Mouse (Mus musculus): ENCODE data around the gene Ccdc97.
A peak's percentile ranks its signal among the peaks of the same experiment; 100 is the strongest.

Gene Ccdc97

GRCm38 (mm10) chr7:25688810-25689586 is 29.9 kb downstream of the Ccdc97 start:
- DNase-seq (ENCODE audit: low read depth, low spot score) = no peak

- no peak for DNase-seq (ENCODE audit: low read depth, low spot score)
Observed at GRCm38 (mm10) chr7:25687811-25688401, 31.0 kb downstream of the Ccdc97 start.

GRCm38 (mm10) chr7:25686680-25687531 is 32.0 kb downstream of the Ccdc97 start, which contains the start of gene Tgfb1:
TSS of gene Tgfb1 (plus strand) at chr7:25687002.
- DNase-seq (ENCODE audit: low read depth, low spot score) = no peak

- no peak for DNase-seq (ENCODE audit: low read depth, low spot score)
Observed at GRCm38 (mm10) chr7:25685926-25686470, 32.9 kb downstream of the Ccdc97 start.

GRCm38 (mm10) chr7:25684659-25685058 is 34.2 kb downstream of the Ccdc97 start:
- DNase-seq (ENCODE audit: low read depth, low spot score) = no peak

GRCm38 (mm10) chr7:25683474-25684180 is 35.3 kb downstream of the Ccdc97 start:
- DNase-seq (ENCODE audit: low read depth, low spot score) = no peak

- no peak for DNase-seq (ENCODE audit: low read depth, low spot score)
Observed at GRCm38 (mm10) chr7:25681341-25682231, 37.3 kb downstream of the Ccdc97 start.

- peak; percentile 91 for DNase-seq (ENCODE audit: low read depth, low spot score)
Observed at GRCm38 (mm10) chr7:25680514-25681258, 38.2 kb downstream of the Ccdc97 start, which contains the start of gene B9d2. TSS of gene B9d2 (plus strand) at chr7:25680780.

- DNase-seq (ENCODE audit: low read depth, low spot score) = no peak
Observed at GRCm38 (mm10) chr7:25679971-25680370, 38.9 kb downstream of the Ccdc97 start.

- DNase-seq (ENCODE audit: low read depth, low spot score) = no peak
Observed at GRCm38 (mm10) chr7:25677013-25677412, 41.9 kb downstream of the Ccdc97 start.

- no peak for DNase-seq (ENCODE audit: low read depth, low spot score)
Observed at GRCm38 (mm10) chr7:25676085-25676781, 42.7 kb downstream of the Ccdc97 start.

GRCm38 (mm10) chr7:25675405-25675804 is 43.5 kb downstream of the Ccdc97 start:
- DNase-seq (ENCODE audit: low read depth, low spot score) = no peak

- DNase-seq (ENCODE audit: low read depth, low spot score) = no peak
Observed at GRCm38 (mm10) chr7:25674719-25675300, 44.1 kb downstream of the Ccdc97 start, which contains the start of gene Tmem91. TSS of gene Tmem91 (minus strand) at chr7:25675166.

- no peak for DNase-seq (ENCODE audit: low read depth, low spot score)
Observed at GRCm38 (mm10) chr7:25674297-25674696, 44.6 kb downstream of the Ccdc97 start.

GRCm38 (mm10) chr7:25672442-25672841 is 46.4 kb downstream of the Ccdc97 start:
- no peak for DNase-seq (ENCODE audit: low read depth, low spot score)

GRCm38 (mm10) chr7:25671686-25672085 is 47.2 kb downstream of the Ccdc97 start:
- DNase-seq (ENCODE audit: low read depth, low spot score) = no peak

GRCm38 (mm10) chr7:25670096-25670495 is 48.8 kb downstream of the Ccdc97 start:
- no peak for DNase-seq (ENCODE audit: low read depth, low spot score)

GRCm38 (mm10) chr7:25669631-25670030 is 49.3 kb downstream of the Ccdc97 start:
- DNase-seq (ENCODE audit: low read depth, low spot score) = no peak
